Mouse (Mus musculus) midbrain, embryonic 14.5 days (tissue): ENCODE measurements at regions not wholly inside any gene's neighbourhood (a gene's known extent, or its start where the extent isn't known, plus 50 kb on each side); places are given as distances from the start of the nearest gene placed in this dataset.

Source experiments
- ATAC-seq: fragments of 200-750 bp; cut with Nextera tagmentation; 2 replicates; pipeline ENCODE4 v1.8.0; 2017; ENCODE audit warnings: moderate number of reproducible peaks, moderate library complexity; ENCODE audit not compliant: low FRiP score, low TSS enrichment
- DNase-seq: peaks from one replicate; pipeline ENCODE4 v3.0.0-alpha.2; 2015
- H3K27ac ChIP-seq: fragments of 300-500 bp; sonication (generic); replicated peaks from 2 replicates; pipeline ENCODE4 v1.5.1; 2014; ENCODE audit warnings: mild to moderate bottlenecking, low read depth, low read length, moderate library complexity
- H3K27me3 ChIP-seq: fragments of 300-500 bp; sonication (generic); 2 replicates; pipeline ENCODE4 v1.6.1; 2014; ENCODE audit warnings: low read length, control low read depth, mixed read lengths; ENCODE audit not compliant: control insufficient read depth, insufficient read depth
- H3K36me3 ChIP-seq: fragments of 300-500 bp; sonication (generic); 2 replicates; pipeline ENCODE4 v1.6.1; 2014; ENCODE audit warnings: low read length, control low read depth; ENCODE audit not compliant: control insufficient read depth, insufficient read depth
- H3K4me1 ChIP-seq: fragments of 300-500 bp; sonication (generic); 2 replicates; pipeline ENCODE4 v1.6.1; 2014; ENCODE audit warnings: mild to moderate bottlenecking, antibody characterized with exemption, low read length, control low read depth; ENCODE audit not compliant: control insufficient read depth, insufficient read depth
- H3K4me2 ChIP-seq: fragments of 300-500 bp; sonication (generic); 2 replicates; pipeline ENCODE4 v1.6.1; 2014; ENCODE audit warnings: mild to moderate bottlenecking, low read length, moderate library complexity
- H3K4me3 ChIP-seq: fragments of 300-500 bp; sonication (generic); replicated peaks from 2 replicates; pipeline ENCODE4 v1.5.1; 2014; ENCODE audit warnings: low read depth, low read length
- H3K9ac ChIP-seq: fragments of 300-500 bp; sonication (generic); replicated peaks from 2 replicates; pipeline ENCODE4 v1.6.1; 2014; ENCODE audit warnings: mild to moderate bottlenecking, low read length, moderate library complexity
- H3K9me3 ChIP-seq: fragments of 300-500 bp; sonication (generic); 2 replicates; pipeline ENCODE4 v1.6.1; 2016; ENCODE audit warnings: low read length, control low read depth, mixed read lengths; ENCODE audit not compliant: control insufficient read depth
- WGBS: fragments of 180-500 bp; shearing (Covaris S2); extraction: QIAGEN DNeasy Blood & Tissue Kit; methylation state at CpG from one replicate; pipeline ENCODE4 v1.1.7; 2014; 5-methylcytosine and 5-hydroxymethylcytosine counted together

DNA sequence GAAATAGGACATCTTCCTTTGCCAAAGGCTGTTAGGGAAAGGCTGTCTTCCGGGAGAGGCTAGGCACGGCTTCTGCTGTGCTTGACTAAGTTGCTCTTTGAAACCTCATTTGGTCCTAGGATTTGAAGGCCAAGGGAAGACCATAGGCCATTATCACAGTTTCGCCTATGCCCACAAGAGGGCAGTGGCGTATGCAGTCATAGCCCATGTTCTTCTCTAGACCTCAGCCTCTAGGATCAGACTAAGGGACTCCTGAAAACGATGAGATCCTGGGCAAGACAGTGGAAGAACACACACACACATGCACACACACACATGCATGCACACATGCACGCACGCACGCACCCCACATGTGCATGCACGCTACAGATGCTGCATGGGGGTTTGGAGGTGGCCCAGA is 87.5 kb upstream of the Usp24 start:
- H3K4me1 ChIP-seq, result no peaks in the 10 kb centered on the region

DNA sequence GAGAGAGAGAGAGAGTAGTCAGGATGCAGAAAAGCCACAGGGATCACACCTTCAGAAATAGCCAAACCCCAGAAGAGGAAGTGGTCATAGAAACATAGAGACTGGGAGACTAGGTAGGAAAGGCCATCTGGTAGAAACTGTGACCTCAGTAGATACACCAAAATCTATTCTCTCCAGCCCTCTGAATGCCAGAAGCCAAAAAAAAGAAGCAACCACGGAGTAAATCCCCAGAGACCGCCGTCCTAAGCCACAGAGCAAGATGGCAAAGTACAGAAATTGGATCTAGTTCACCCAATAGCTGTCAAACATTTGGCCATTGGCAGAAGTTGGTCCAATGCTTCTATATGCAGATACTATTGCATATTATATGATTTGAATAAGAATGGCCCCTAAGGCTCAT is 86.5 kb upstream of the Usp24 start:
- ATAC-seq (no peak), DNase-seq (no peak)
- Histone ChIP-seq H3K27ac (no peak overlapping the region), H3K9ac (no peak overlapping the region), H3K4me3 (no peak overlapping the region), H3K9me3 (0 out of 2 replicates have a peak, but pooled peaks cover 3% of the 10 kb centered on the region), H3K27me3 (no peaks in the 10 kb centered on the region), H3K36me3 (no peaks in the 10 kb centered on the region), H3K4me1 (no peaks in the 10 kb centered on the region), H3K4me2 (no peak overlapping the region)
- 80% methylated on average over 3 of the region's 3 CpGs for WGBS

More for the DNA sequence above, 87.5 kb upstream of the Usp24 start:
- Histone ChIP-seq H3K36me3 (no peaks in the 10 kb centered on the region), H3K4me2 (no peak overlapping the region), H3K27ac (no peak overlapping the region), H3K9me3 (0 out of 2 replicates have a peak, but pooled peaks cover 3% of the 10 kb centered on the region), H3K27me3 (no peaks in the 10 kb centered on the region), H3K4me3 (no peak overlapping the region), H3K9ac (no peak overlapping the region)
- ATAC-seq (0 out of 2 replicates have a peak, but pooled peaks have one; percentile 50), DNase-seq (peak; percentile 86)
- 49% methylated on average over 9 of the region's 9 CpGs for WGBS

DNA sequence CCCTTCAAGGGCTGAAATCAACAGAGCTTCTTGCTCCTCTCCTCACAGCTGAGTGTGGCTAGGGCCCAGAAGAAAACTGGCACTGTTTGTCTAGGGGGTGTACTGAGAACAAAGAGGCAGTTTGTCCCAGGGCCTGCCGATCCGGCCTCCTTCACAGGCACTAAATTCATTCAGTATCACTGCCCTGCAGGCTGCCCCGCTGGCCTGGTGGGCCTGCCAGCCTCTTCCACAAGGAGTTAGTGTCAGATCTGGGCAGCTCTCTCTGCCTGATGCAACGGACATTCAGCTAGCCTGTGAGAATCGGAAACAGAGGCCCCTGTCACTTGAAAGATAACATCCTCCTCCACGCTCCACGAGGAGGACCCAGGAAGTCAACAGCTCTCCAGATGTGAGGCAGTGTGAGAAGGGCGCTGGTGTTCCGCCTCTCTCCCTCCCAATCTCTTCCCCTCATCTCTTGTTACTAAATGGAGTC is 83.5 kb upstream of the Usp24 start:
- 60% methylated on average over 9 of the region's 9 CpGs for WGBS
- ATAC-seq, result no peak
- Histone ChIP-seq H3K27ac (no peak overlapping the region), H3K4me1 (no peaks in the 10 kb centered on the region), H3K36me3 (no peaks in the 10 kb centered on the region), H3K9me3 (0 out of 2 replicates have a peak, but pooled peaks cover 3% of the 10 kb centered on the region), H3K4me2 (no peak overlapping the region), H3K27me3 (no peaks in the 10 kb centered on the region), H3K9ac (no peak overlapping the region), H3K4me3 (no peak overlapping the region)
- DNase-seq, result peak; percentile 53

DNA sequence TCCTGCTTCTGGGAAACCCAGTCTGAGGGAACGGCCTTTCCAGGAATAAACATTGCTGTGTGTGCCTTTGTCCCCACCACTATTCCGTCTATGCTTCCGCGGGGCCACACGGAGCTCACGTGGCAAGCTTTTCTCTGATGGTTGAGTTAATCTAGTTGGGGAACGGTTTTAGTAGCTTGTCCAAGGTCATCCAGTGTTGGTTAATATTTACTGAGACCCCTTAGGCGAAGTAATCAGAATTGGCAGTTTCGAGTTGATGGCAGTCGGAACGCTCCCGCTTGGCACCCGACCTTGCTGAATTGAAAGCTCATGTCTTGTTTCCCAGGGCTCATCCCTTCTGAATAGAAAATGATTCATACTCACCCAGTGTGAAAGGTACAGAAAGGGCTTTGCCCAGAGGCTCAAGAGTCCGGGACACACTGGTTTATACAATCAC is 71.6 kb upstream of the Usp24 start:
- no peaks in the 10 kb centered on the region for H3K27me3 ChIP-seq
- no peaks in the 10 kb centered on the region for H3K36me3 ChIP-seq

DNA sequence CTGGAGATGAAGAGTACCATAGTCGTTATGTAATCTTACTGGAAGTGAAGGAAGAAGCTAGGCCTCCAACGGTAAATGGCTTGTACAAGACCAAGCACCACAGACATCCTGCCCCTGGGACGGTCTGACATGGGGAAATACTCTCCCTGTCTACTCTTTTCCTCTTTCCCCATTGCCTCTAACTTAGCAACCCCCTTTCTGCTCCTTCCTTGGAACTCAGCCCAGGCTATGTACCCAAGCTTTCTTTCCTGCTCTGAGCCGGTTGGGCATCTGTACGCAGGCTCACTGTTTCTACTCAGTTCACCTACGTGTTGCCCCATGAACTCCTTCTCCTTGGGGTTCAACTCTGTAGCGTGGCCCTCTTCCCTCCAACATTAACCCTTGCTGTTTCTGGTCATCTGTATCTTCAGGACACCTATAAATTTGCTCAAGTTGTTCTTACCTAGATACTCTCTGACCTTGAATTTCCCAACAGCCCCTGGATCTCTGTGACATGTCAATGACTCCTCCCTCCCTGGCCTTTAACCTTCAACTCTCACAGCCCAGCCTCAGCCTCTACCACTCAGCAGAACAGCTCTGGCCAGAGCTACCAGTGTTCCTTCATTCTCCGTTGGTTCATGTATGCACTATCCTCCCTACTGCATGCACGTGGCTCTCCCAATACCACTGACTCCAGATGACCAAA is 71.0 kb upstream of the Usp24 start:
- DNase-seq, result no peak
- Histone ChIP-seq H3K4me2 (no peak overlapping the region), H3K36me3 (no peaks in the 10 kb centered on the region), H3K9ac (no peak overlapping the region), H3K27me3 (no peaks in the 10 kb centered on the region), H3K4me1 (no peaks in the 10 kb centered on the region), H3K9me3 (no peaks in the 10 kb centered on the region), H3K27ac (no peak overlapping the region), H3K4me3 (no peak overlapping the region)
- 92% methylated on average over 9 of the region's 9 CpGs for WGBS
- ATAC-seq, result no peak

More for the DNA sequence above, 71.6 kb upstream of the Usp24 start:
- no peaks in the 10 kb centered on the region for H3K4me1 ChIP-seq
- 90% methylated on average over 14 of the region's 14 CpGs for WGBS
- no peak overlapping the region for H3K4me2 ChIP-seq
- no peaks in the 10 kb centered on the region for H3K9me3 ChIP-seq
- H3K9ac ChIP-seq, result no peak overlapping the region
- no peak for DNase-seq
- no peak overlapping the region for H3K27ac ChIP-seq
- no peak overlapping the region for H3K4me3 ChIP-seq
- ATAC-seq, result no peak

DNA sequence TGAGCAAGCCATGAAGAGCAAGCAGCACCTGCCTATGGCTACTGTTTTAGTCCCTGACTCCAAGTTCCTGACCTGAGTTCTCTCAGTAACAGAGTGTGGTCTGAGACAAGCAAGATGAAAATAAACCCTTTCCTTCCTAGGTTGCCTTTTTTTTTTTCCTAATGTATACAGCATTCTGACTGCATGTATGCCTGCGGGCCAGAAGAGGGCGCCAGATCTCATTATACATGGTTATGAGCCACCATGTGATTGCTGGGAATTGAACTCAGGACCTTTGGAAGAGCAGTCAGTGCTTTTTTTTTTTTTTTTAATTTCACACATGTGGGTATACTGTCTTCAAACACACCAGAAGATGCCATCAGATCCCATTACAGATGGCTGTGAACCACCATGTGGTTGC is 69.3 kb upstream of the Usp24 start:
- H3K4me1 ChIP-seq, result no peaks in the 10 kb centered on the region

DNA sequence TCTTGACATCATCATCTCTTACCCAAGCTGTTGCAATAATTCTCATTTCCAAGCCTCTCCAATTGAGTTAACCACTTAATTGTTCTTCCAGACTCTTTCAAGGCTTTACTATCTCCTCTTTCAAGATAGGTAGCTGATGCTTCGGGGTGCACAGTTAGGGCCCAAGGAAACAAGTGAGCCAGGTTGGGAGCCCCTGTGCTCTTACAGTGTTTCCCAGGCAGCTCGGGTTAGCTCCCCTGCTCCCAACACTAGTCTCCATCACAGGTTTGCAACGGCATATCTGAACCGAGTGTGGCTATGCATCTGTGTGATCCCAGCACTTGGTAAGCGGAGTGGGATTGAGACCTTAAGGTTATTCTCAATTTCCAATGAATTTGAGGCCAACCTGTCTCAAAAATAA is 68.6 kb upstream of the Usp24 start:
- 91% methylated on average over 5 of the region's 5 CpGs for WGBS

More for the DNA sequence above, 69.3 kb upstream of the Usp24 start:
- H3K4me2 ChIP-seq, result no peak overlapping the region
- no peak overlapping the region for H3K27ac ChIP-seq
- H3K36me3 ChIP-seq, result no peaks in the 10 kb centered on the region
- no peaks in the 10 kb centered on the region for H3K9me3 ChIP-seq
- H3K27me3 ChIP-seq, result no peaks in the 10 kb centered on the region
- no peak for DNase-seq
- no peak overlapping the region for H3K9ac ChIP-seq
- H3K4me3 ChIP-seq, result no peak overlapping the region
- ATAC-seq, result no peak
- 69% methylated on average over 2 of the region's 2 CpGs for WGBS

DNA sequence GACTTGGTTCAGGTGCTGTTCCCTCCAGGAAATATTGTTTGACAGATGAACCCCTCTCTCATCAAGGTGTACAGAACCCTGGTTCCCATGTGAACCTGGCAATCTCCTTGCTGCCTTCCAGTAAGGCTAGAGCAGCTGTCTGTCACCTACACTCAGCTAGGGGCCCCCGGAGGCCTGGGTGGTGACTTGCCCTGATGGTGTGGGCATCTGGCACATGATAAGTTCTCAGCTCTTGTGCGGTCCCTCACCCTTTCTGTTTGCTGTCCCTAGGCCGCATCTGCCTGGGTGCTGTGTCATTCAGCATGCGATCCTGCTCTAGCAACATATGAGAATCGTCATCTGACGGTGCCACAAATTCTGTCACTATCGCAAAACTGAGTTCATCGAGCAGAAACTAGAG is 67.7 kb upstream of the Usp24 start:
- WGBS, result 95% methylated on average over 8 of the region's 8 CpGs
- Histone ChIP-seq H3K4me1 (no peaks in the 10 kb centered on the region), H3K9me3 (no peaks in the 10 kb centered on the region), H3K27ac (no peak overlapping the region), H3K4me2 (no peak overlapping the region), H3K9ac (no peak overlapping the region), H3K27me3 (no peaks in the 10 kb centered on the region), H3K4me3 (no peak overlapping the region), H3K36me3 (no peaks in the 10 kb centered on the region)
- ATAC-seq (no peak), DNase-seq (no peak)

More for the DNA sequence above, 68.6 kb upstream of the Usp24 start:
- ATAC-seq (no peak), DNase-seq (no peak)
- H3K27ac ChIP-seq, result no peak overlapping the region
- no peak overlapping the region for H3K9ac ChIP-seq
- no peaks in the 10 kb centered on the region for H3K36me3 ChIP-seq
- H3K4me3 ChIP-seq, result no peak overlapping the region
- no peaks in the 10 kb centered on the region for H3K27me3 ChIP-seq
- no peaks in the 10 kb centered on the region for H3K4me1 ChIP-seq
- no peak overlapping the region for H3K4me2 ChIP-seq
- no peaks in the 10 kb centered on the region for H3K9me3 ChIP-seq
